Mouse (Mus musculus) urinary bladder, postnatal 14 days (tissue): ENCODE measurements around the gene Fastkd5.
"Not testable (repeated sequence)": the region's sequence is repeated elsewhere in the genome, so short reads cannot be mapped to it uniquely, and the experiment has no call there.

ENCODE experiments used
- DNase-seq: peaks from one replicate; pipeline ENCODE4 v3.0.0; 2021; ENCODE audit warnings: low spot score

Gene Fastkd5

DNA sequence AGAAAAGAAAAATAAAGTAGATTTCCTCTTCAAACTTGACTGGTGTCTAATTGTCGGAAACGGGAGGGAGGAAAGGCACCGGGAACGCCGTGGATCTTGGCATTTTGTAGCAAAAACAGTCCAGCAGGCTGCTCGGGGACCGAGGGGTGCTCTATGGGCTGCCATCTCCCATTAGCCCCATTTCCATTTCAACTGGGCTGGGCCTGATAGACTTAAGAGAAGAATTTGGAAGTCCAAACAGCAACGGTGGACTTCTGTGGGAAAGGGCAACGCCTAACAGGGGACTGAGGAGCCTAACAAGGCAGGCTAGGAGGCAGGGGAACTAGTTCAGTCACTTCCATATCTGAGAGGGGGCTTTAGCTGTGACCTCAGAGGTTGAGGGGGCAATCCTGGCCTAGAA is 52.8 kb downstream of the Fastkd5 start:
- DNase-seq, result no peak

GRCm38 (mm10) chr2:130576564-130576963 is 53.3 kb downstream of the Fastkd5 start:
- DNase-seq, result not testable (repeated sequence)

DNA sequence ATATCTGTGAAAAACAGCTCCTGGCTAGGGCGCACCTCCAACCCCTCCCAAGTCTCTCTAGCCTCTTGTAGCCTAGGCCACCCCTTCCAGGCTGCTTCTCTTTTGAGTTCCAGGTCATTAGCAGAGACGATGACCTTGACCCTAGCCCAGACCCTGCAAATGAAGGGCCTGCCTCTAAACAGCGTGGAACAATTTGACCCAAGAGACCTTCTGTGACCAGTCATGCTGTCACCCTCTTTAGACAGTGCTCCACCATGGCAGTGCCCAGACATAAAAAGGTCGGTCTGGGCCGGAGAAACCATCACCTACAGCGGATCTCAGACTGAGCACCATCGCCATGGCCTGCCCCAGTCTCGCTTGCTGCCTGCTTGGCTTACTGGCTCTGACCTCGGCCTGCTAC is 54.0 kb downstream of the Fastkd5 start, which contains the start of gene Oxt:
TSS of gene Oxt (plus strand) at position 301 of the 400 bp plus-strand sequence.
- DNase-seq, result no peak

DNA sequence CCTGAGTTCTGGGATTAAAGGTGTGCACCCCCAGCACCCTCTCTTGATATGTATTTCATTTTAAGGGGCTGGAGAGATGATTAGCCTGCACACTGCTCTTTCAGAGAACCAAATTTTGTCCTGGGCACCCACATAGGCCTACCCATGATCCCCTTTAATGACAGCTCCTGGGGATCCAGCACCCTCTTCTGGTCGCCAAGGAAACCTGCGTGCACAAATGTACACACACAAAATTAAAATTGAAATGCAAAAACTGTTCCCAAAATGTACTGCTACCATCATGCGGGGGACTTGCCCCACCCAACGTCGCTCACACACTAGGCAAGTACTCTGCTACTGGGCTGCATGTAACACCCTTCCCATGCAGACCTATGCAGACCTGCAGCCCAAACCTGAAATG is 54.9 kb downstream of the Fastkd5 start:
- DNase-seq, result no peak

GRCm38 (mm10) chr2:130569926-130570325 is 59.9 kb downstream of the Fastkd5 start:
- no peak for DNase-seq

- DNase-seq, result no peak
Observed at GRCm38 (mm10) chr2:130568921-130569320, 60.9 kb downstream of the Fastkd5 start.

GRCm38 (mm10) chr2:130564983-130565382 is 64.8 kb downstream of the Fastkd5 start:
- DNase-seq, result no peak

- no peak for DNase-seq
Observed at GRCm38 (mm10) chr2:130564063-130564462, 65.8 kb downstream of the Fastkd5 start.
